Mouse (Mus musculus) layer of hippocampus, postnatal 36 days (tissue): ENCODE measurements around the gene Rad51. TPM values are rescaled to one million over a fixed set of nuclear protein-coding genes. Genes with fewer than 3 reads are reported as not detected.

Experiments
- DNase-seq, 2 experiments: peaks; one replicate each; pipeline ENCODE4 v3.0.0; 2022
- total RNA-seq, 2 experiments: library from RNA; stranded (reverse); gene quantifications; 2 replicates each; pipeline ENCODE4 v1.2.3; 2021

Rad51 gene
- total RNA-seq, 2 experiments from 2014 or later, result 0.99 to 1.5 TPM

DNA sequence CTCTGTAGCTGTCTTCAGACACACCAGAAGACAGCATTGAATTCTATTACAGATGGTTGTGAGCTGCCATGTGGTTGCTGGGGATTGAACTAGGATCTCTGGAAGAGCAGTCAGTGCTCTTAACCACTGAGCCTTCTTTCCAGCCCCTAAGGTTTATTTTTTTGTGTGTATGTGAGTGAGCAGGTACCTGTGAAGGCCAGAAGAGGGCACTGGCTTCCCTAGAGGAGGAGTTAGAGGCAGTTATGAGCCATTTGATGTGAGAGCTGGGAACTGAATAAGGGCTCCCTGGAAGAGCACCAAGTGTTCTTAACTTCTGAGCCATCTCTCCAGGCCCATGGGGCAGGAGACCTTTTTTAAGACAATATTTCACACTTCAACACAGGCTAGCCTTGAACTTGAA lies 52.8 kb downstream of the Rad51 start:
- no peak for DNase-seq

DNA sequence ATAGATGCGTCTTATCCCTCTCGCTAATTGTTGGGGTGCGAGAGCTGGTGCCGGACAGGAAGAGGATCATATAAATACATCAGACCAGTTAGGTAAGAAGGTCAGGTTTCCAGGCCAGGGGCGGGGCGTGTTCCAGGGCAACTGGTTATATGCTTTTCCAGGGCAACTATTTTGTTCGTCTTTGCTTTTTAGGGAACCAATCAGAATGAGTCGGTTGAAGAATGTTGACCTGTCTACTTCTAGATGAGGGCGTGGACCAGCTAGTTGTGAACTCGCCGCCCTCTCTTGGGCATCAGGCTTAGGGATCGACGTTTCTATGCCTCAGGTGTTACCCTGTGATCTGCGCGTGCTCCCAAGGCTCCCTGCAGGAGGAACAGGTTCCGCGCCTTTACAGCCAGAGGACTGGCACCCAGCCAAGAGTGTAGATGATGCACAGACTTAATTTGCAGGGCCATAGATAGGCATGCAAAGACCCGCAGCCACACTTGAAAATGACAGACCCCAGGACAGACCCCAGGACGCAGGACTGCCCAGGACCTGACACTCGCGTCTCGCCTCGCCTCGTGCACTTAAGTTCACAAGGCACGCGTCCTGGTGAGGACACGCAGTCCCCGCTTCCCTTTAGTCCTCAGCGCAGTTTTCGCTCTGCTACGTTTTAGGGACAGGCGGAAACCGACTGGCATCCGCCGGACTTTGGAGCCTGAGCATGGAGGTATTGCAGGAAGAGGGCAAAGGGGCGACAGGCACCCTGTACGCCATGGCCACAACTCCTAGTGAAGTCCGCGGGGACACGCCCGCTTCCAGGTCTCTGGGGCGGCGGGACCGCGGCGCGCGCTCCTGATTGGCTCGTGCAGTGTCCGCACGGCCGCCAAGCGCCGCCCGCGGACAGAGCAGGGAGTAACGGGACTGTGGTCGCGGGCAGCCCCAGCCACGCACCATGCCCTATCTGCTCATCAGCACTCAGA lies 54.6 kb downstream of the Rad51 start, which contains the start of gene Gchfr:
TSS of gene Gchfr (plus strand) at position 873 of the 965 bp plus-strand sequence.
- DNase-seq, result peak in 1 of 2 experiments; percentile 16

DNA sequence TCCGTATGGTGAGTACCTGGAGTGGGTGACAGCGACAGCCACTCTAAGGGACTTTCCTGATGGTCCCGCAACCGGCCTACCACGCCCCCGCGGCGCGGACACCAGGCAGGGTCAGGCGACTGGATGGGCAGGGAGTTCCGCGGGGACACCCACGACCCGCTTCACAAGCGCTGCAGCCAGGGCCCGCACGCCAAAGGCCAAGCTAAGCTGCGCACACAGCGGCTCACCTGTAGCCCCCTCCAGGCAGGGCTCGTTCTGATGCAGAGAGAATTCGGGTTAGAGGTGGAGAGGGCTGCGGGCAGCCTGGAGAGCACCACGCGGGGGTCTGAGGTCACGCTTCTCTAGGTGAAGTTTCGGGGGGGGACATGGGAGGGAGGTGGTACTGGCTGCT lies 55.3 kb downstream of the Rad51 start:
- DNase-seq, result no peak

DNA sequence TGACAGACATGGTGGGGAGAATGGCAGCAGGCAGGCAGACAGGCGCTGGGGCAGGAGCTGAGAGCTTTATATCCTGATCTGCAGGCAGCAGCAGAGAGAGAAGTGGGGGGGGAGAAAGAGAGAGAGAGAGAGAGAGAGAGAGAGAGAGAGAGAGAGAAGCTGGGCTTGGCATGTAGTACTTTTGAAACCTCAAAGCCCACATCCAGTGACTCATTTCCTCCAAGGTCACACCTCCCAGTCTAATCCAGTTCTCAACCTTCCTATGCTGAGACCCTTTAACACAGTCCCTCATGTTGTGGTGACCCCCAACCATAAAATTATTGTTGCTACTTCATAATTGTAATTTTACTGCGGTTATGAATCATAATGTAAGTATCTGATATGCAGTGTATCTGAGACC lies 57.7 kb downstream of the Rad51 start:
- no peak for DNase-seq

DNA sequence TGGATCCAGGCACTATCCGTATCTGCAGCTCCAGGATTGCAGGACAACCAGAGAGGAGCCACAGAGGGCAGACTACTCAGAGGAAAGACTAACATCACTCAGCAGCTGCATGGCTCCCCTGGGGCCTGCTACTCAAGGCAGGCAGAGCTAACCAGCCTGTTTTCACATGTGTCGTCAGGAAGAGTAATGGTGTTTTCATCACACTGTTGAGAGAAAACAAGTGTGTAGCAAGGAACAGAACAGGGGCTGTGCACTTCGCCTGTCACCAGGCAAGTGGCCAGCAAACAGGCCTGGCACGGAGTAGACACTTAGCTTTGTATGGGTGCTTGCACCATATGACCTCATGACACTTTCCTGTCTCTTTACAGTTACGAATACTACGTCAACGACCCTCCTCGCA lies 59.0 kb downstream of the Rad51 start:
- no peak for DNase-seq

DNA sequence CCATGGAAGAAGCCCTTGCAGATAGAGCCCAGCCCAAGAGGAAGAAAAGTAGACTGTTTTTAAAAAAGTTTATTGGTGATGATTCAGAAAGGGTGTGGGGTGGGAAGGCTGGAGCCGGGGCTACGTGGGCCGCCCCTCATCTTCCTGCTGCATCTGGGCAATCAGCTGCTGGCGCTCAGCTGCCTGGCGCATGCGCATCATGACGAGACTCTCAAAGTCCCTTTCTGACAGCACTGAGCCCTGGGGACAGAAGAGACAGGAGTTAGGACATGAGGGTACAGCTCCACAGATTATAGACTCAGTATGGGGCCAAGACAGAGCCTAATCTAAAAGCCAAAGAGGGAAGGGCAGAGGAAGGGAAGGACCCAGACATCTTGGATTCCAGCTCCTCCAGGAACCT lies 59.9 kb downstream of the Rad51 start:
- DNase-seq, result no peak

DNA sequence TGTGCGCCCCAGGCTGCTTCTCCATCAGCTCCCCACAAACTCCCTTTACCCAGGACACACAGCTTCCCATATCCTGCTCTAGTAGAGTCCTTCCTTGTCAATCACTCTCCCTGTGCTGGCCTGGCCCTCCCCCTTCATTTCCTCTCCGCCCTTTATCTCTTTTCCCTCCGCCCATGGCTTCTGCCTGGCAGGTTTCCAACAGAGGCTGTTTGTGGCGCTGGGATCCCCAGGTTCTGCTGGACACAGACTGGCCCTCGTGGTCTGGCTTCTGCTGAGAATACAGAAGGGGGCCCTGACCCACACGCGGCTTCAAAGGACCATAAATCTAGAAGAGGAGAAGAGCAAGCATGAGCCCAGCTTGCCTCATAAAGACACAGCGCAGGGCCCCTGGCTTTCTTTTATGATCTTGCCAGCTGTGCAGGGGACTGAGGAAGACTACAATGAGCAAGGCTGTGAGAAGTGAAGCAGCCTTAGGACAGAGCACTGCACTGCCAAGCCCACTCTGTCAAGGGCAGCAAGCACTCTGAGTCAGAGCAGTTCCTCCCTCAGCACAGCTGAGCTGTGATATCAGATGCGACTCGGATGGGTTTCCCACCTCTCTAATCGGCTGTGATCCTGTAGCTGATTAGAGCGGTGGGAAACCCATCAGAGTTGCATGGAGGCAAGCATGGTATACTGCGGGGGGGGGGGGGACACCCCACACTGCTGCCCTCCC lies 60.4 kb downstream of the Rad51 start:
- DNase-seq, result peak in 1 of 2 experiments; percentile 9

DNA sequence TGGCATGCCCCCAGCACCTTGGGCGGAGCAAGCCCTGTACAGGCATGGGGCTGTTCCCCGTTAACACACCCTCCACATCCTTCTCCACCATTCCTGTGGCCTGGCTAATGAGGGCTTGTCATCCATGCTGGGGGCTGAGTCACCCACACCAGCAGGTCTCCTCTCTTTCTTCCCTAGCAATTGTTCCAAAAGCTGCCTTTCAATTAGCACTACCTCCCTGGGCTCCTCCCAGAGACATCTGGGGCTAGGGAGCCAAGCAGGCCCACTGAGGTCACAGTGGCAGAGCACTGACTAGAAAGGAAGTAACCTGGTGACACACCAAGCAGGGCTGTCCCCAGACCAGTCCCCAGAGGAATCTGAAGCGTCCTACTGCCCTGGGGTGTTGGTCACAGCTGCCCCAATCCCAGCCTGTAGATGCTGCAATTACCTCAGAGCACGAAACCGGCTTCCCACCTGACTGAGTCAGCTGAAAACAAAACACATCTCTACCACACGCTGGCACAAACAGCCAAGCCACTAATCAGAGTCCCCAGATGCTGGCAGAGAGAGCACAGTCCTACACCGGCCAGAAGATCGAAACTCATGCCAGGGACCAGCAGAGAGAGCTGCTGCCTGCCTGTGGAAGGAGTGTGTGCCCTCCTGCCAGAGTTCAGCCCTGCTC lies 61.5 kb downstream of the Rad51 start, which contains the start of gene Gm14137:
TSS of gene Gm14137 (plus strand) at position 519 of the 661 bp plus-strand sequence.
- DNase-seq, result no peak

DNA sequence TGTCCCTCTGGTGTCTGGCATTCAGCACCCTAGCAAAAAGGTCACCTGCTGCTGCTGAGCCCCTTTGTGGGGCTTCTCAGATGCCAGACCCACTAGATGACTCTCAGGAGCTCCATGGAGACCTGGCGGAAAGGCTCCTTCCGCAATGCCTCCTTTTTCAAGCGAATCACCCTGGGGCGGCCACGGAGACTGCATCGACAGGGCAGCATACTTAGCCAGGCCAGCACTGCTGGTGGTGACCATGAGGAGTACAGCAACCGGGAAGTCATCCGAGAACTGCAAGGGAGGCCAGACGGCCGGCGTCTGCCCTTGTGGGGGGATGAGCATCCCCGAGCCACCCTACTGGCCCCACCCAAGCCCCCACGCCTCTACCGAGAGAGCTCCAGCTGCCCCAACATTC lies 62.3 kb downstream of the Rad51 start:
- no peak for DNase-seq

DNA sequence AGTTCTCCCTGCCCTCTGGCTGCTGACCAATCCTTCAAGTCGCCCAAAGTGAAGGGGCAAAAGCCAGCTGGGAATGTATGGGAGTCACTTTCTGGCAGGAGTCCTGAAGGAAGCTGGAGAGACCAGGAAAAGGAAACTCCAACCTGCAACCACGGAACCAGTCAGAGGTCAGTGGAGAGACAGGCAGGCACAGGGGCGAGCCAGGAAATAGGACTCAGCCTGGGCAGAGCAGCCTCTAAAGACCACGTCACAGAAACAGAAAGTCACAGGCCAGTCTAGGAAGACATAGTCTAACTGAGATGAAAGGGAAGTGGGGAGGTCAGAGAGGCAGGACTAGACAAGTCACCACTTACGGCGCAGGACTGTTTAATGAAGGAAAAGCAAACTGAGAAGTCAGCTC lies 63.0 kb downstream of the Rad51 start:
- DNase-seq, result no peak

DNA sequence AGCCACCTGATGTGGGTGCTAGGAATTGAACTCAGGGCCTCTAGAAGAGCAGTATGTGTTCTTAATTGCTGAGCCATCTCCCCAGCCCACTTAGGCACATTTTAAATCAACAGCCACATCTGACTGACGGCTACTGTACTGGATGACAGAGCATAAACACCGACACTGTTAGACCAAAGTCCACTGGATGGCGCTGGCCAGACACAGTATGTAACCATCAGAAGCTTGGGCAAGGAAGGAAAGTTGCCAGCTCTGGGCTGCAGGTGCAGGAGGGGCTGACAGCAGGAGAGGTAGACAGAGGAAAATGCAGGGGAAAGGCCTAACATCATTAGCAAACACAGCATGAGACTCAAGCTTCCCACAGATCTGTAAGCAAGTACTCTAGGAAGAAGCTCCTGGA lies 64.2 kb downstream of the Rad51 start:
- no peak for DNase-seq

DNA sequence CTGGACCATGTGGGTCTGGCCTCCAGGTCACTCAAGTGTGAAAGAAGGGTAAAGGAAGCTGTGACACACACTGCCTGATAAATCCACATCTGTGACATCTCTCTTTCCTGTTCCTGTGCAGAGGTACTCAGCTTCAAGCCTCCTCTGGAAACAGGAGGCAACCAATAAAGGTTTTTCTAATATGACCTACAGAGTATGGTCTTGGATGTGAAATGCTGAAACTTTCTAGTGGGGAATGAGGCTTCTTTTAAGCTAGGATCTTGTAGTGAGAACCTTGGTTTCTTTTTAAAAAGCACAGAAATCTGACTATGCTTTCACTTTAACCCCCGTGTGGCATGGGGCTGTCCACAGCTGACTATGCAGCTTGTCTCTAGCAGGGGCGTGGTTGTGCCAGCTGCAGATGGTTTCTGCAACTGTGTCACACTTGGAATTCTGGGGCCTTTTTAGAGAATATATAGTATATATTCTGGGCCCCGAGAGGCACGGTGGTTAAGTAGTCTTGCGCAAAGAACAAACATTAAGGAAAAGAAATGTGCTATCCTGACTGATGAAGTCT lies 64.9 kb downstream of the Rad51 start:
- no peak for DNase-seq

DNA sequence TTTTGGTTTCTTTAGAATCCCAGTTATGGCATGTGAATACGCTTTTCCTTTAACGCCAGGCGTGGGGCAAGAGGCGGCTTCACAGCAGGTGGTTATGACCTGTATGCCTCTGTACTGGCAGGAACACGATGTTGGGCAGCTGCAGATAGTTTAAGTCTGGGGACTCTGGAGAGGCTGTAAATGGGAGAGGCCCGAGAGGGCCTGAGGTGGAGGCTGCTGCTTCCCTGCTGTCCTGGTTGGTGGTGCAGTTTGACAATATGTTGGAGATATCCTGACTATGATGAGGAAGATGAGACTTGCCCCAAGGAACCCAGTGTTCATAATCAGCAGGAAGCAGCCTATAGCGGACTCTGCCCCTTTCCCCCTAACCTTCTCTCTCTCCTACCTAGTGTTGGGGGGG lies 70.3 kb downstream of the Rad51 start:
- no peak for DNase-seq

DNA sequence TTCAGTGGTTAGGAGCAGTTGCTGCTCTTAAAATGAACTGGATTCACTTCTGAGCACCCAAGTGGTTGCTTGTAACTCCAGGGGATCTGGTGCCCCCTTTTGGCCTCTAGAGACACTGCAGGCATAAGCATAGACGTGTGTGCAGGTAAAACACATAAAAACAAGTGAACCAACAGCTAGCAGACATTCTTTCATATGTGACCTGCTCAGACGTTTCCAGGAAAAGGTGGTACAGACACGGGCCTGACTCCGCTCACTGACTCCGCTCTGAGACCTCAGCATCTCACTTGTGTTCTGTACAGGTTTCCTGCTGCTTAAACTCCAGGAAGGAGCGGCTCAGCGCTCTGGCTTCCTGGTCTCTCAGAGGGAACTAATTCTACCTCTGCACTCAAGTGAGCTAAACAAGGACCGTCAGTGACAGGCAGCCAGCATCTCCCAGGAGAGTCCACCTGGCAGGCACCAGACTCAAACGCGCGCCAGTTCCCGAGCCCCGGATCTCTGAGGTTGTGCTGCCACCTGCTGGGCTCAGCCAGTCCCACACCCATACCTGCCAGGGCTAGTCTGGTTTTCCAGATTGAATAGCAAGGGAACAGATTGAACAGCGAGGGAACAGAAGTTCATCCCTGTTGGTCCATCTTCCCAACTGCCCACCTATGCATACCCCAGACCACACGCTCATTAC lies 76.6 kb downstream of the Rad51 start:
- DNase-seq, result peak; percentile 80 to 81

DNA sequence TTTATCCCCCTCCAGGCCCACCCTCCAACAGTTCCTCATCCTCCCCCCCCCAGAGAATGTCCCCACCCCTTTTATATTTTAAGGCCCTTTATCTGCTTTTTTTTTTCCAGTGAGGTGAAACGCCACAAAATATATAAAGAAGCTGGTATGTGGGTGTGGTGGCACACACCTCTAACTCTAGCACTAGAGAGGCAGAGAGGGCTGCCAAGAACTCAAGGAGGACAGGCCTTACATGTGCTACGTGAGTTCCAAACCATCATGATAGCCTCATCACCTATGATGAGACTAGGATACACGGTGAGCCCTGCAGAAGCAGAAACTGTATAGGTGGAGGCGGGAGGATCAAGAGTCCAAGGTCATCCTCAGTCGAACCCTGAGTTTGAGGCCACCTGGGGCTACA lies 78.4 kb downstream of the Rad51 start:
- DNase-seq, result no peak

DNA sequence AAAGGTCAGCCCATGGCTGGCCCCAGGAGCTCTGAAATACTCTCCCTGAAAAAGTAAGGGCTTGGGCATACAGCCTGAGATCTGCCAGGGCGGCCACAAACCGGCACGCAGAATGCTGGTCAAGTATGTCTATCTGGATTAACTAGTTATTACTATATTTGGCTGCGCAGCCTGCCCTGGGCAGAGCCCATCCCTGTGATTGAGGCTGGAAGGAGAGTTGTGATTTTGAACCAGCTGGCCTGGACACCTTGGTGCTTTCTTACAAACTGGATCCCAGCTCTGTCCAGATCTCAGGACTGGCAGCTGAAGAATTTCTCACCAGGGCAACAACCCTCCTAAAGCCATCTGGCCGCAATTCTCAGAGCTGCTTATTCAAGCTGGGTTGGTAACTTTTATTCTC lies 81.5 kb downstream of the Rad51 start:
- no peak for DNase-seq

DNA sequence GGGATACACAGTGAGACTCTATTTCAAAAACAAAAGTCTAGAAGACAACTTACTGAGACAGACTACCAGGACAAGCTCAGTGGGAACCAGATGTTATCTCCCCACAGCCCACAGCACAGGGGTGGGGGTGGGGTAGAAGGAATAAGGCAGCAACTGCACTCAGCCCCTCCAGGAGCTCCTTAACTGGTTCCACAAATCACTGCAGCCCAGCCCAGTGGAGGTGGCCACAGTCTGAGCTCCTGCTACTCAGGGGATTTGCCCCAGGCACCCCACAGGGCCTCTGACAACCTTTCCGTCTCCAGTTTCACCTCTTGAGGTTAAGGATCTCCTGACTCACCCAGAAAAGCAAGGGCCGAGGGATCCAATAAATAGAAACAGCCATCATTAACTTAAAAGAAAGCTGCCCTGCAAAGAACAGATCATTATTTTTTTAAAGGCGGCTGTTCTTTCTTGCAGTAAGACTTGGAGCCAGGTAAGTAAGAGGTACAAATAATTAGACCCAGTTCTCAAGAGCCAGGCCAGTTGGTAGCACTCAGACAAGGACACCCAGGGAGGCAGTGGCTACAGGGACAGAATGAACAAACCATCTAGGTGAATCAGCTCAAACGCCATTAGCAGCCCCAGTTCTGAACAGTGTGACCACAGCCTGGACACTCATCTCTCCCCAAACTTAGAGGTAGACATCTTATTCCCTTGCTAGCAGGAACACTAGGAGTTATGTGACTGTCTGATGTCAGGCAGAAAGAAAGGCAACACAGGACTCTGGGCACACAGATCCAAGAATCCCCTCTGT lies 83.9 kb downstream of the Rad51 start:
- no peak for DNase-seq
